Mouse (Mus musculus) adrenal gland, postnatal 14 days (tissue): ENCODE data around the gene BC117090. TPM values are rescaled to one million over a fixed set of nuclear protein-coding genes. Genes with fewer than 3 reads are reported as not detected.
"Not testable (repeated sequence)": the region's sequence is repeated elsewhere in the genome, so short reads cannot be mapped to it uniquely, and the experiment has no call there.

ENCODE experiments used
- DNase-seq: peaks from one replicate; pipeline ENCODE4 v3.0.0; 2021; ENCODE audit warnings: mixed read lengths
- long read RNA-seq, 2 experiments: library from polyadenylated mRNA; stranded (forward); transcript quantifications; one replicate each; pipeline ENCODE4 v2.0.0; 2021
- total RNA-seq: library from RNA; stranded (reverse); gene quantifications from 2 replicates; pipeline ENCODE4 v1.2.3, GENCODE M21; 2021

The BC117090 gene
- not detected in 2 replicates for total RNA-seq
- long read RNA-seq, experiment 1, result 0 reads
- long read RNA-seq, experiment 2, result 0 reads

- DNase-seq, result no peak
Observed at GRCm38 (mm10) chr16:36334232-36334631, at the start of gene BC117090. TSS of gene BC117090 (minus strand) at chr16:36334332.

GRCm38 (mm10) chr16:36367648-36368047 is 33.5 kb upstream of the BC117090 start, which contains the start of gene BC100530:
TSS of gene BC100530 (minus strand) at chr16:36367748.
- DNase-seq, result not testable (repeated sequence)

- DNase-seq, result no peak
Observed at GRCm38 (mm10) chr16:36337171-36337570, 3.0 kb upstream of the BC117090 start.

- DNase-seq, result no peak
Observed at GRCm38 (mm10) chr16:36319286-36319685, 14.8 kb downstream of the BC117090 start.

GRCm38 (mm10) chr16:36316111-36316510 is 18.0 kb downstream of the BC117090 start:
- DNase-seq, result not testable (repeated sequence)

GRCm38 (mm10) chr16:36307631-36308030 is 26.5 kb downstream of the BC117090 start:
- DNase-seq, result no peak

GRCm38 (mm10) chr16:36289140-36289539 is 45.0 kb downstream of the BC117090 start:
- DNase-seq, result no peak

GRCm38 (mm10) chr16:36276796-36277195 is 57.3 kb downstream of the BC117090 start, which contains the start of gene Stfa1:
TSS of gene Stfa1 (plus strand) at chr16:36276951.
- DNase-seq, result not testable (repeated sequence)

Other genes with a start within 250 kb of the BC117090 start
- gene Csta1, start 203.1 kb downstream of the BC117090 start, total RNA-seq, result not detected in 2 replicates
- gene Stfa2l1, start 177.5 kb downstream of the BC117090 start, total RNA-seq, result not detected in 2 replicates
- gene Gm5483, start 150.1 kb downstream of the BC117090 start, total RNA-seq, result 1.0 TPM in 1 of 2 replicates, not detected in the other
- not detected in 2 replicates for gene Gm5416, start 123.9 kb downstream of the BC117090 start, total RNA-seq
- gene 2010005H15Rik, start 112.9 kb downstream of the BC117090 start, total RNA-seq, result not detected in 2 replicates
- gene Stfa1, start 57.4 kb downstream of the BC117090 start, total RNA-seq, result not detected in 2 replicates
- 1.5 TPM in 1 of 2 replicates, not detected in the other for gene BC100530, start 33.4 kb upstream of the BC117090 start, total RNA-seq
- 0.94 TPM in 1 of 2 replicates, not detected in the other for gene Stfa2, start 74.1 kb upstream of the BC117090 start, total RNA-seq
- not detected in 2 replicates for gene Stfa3, start 121.1 kb upstream of the BC117090 start, total RNA-seq
- gene Casr, start 227.8 kb upstream of the BC117090 start, total RNA-seq, result 0.11 TPM in 1 of 2 replicates, not detected in the other